Mouse (Mus musculus): ENCODE results near the gene Gm9936. TPM values are rescaled to one million over a fixed set of nuclear protein-coding genes. Genes with fewer than 3 reads are reported as not detected.
"Not testable (repeated sequence)": the region's sequence is repeated elsewhere in the genome, so short reads cannot be mapped to it uniquely, and the experiment has no call there.

Gene Gm9936
- total RNA-seq, 2 experiments from 2014 or later: 0.85 to 0.87 TPM

GRCm38 (mm10) chr5:114842674-114843073, 15.8 kb downstream of the Gm9936 start:
- DNase-seq (ENCODE audit: low spot score in 2 of 2): no peak
- intact Hi-C loops (cut with DNase I): loop anchor here (10.0 kb wide), 1 partner anchor 1498 kb away; no protein-coding TSS in a partner anchor

GRCm38 (mm10) chr5:114842155-114842554, 16.3 kb downstream of the Gm9936 start:
- intact Hi-C loops (cut with DNase I): loop anchor here (10.0 kb wide), 1 partner anchor 1497 kb away; no protein-coding TSS in a partner anchor
- DNase-seq (ENCODE audit: low spot score in 2 of 2): not testable (repeated sequence)

- intact Hi-C loops (cut with DNase I): loop anchor here (10.0 kb wide), 1 partner anchor 1496 kb away; no protein-coding TSS in a partner anchor
Observed at GRCm38 (mm10) chr5:114840481-114840880, 18.0 kb downstream of the Gm9936 start.

GRCm38 (mm10) chr5:114836886-114837285, 21.6 kb downstream of the Gm9936 start:
- intact Hi-C loops (cut with DNase I): no loop called here
- DNase-seq (ENCODE audit: low spot score in 2 of 2): no peak

More at GRCm38 (mm10) chr5:114840481-114840880, 18.0 kb downstream of the Gm9936 start:
- DNase-seq (ENCODE audit: low spot score in 2 of 2): not testable (repeated sequence)

- intact Hi-C loops (cut with DNase I): no loop called here
- no peak for DNase-seq (ENCODE audit: low spot score in 2 of 2)
Observed at GRCm38 (mm10) chr5:114829740-114830139, 28.7 kb downstream of the Gm9936 start.

GRCm38 (mm10) chr5:114827427-114827826, 31.1 kb downstream of the Gm9936 start:
- DNase-seq (ENCODE audit: low spot score in 2 of 2): no peak
- intact Hi-C loops (cut with DNase I): no loop called here

- DNase-seq (ENCODE audit: low spot score in 2 of 2): no peak
- intact Hi-C loops (cut with DNase I): no loop called here
Observed at GRCm38 (mm10) chr5:114825978-114826691, 32.3 kb downstream of the Gm9936 start.

- DNase-seq (ENCODE audit: low spot score in 2 of 2): peak; percentile 48 to 64
- intact Hi-C loops (cut with DNase I): no loop called here
Observed at GRCm38 (mm10) chr5:114824197-114824596, 34.3 kb downstream of the Gm9936 start.

- DNase-seq (ENCODE audit: low spot score in 2 of 2): peak; percentile 77 to 82
- intact Hi-C loops (cut with DNase I): no loop called here
Observed at GRCm38 (mm10) chr5:114822796-114823688, 35.4 kb downstream of the Gm9936 start, which contains the start of gene 1500011B03Rik. Gene 1500011B03Rik, minus strand, starts transcription at chr5:114823468.

GRCm38 (mm10) chr5:114818124-114818523, 40.4 kb downstream of the Gm9936 start:
- DNase-seq (ENCODE audit: low spot score in 2 of 2): no peak
- intact Hi-C loops (cut with DNase I): no loop called here

GRCm38 (mm10) chr5:114816599-114816998, 41.9 kb downstream of the Gm9936 start:
- DNase-seq (ENCODE audit: low spot score in 2 of 2): no peak
- intact Hi-C loops (cut with DNase I): no loop called here

- intact Hi-C loops (cut with DNase I): no loop called here
- DNase-seq (ENCODE audit: low spot score in 2 of 2): peak; percentile 92 to 94
Observed at GRCm38 (mm10) chr5:114813525-114814181, 44.8 kb downstream of the Gm9936 start.

- DNase-seq (ENCODE audit: low spot score in 2 of 2): no peak
- intact Hi-C loops (cut with DNase I): no loop called here
Observed at GRCm38 (mm10) chr5:114809826-114810225, 48.7 kb downstream of the Gm9936 start.

- intact Hi-C loops (cut with DNase I): no loop called here
- no peak for DNase-seq (ENCODE audit: low spot score in 2 of 2)
Observed at GRCm38 (mm10) chr5:114809181-114809756, 49.2 kb downstream of the Gm9936 start.

GRCm38 (mm10) chr5:114808385-114808784, 50.1 kb downstream of the Gm9936 start:
- DNase-seq (ENCODE audit: low spot score in 2 of 2): no peak
- intact Hi-C loops (cut with DNase I): no loop called here

GRCm38 (mm10) chr5:114807893-114808292, 50.6 kb downstream of the Gm9936 start:
- intact Hi-C loops (cut with DNase I): no loop called here
- no peak for DNase-seq (ENCODE audit: low spot score in 2 of 2)

- intact Hi-C loops (cut with DNase I): no loop called here
- no peak for DNase-seq (ENCODE audit: low spot score in 2 of 2)
Observed at GRCm38 (mm10) chr5:114807468-114807867, 51.0 kb downstream of the Gm9936 start.

GRCm38 (mm10) chr5:114807063-114807462, 51.4 kb downstream of the Gm9936 start:
- intact Hi-C loops (cut with DNase I): no loop called here
- no peak for DNase-seq (ENCODE audit: low spot score in 2 of 2)

- intact Hi-C loops (cut with DNase I): no loop called here
- no peak for DNase-seq (ENCODE audit: low spot score in 2 of 2)
Observed at GRCm38 (mm10) chr5:114806636-114807035, 51.8 kb downstream of the Gm9936 start.

All from left cerebral cortex, postnatal 25 days (tissue).